Mouse (Mus musculus) layer of hippocampus, postnatal 36 days (tissue): ENCODE data around the gene Ccdc33. TPM values are rescaled to one million over a fixed set of nuclear protein-coding genes. Genes with fewer than 3 reads are reported as not detected.

Experiments
- DNase-seq, 2 experiments: peaks; one replicate each; pipeline ENCODE4 v3.0.0; 2022
- total RNA-seq, 2 experiments: library from RNA; stranded (reverse); gene quantifications; 2 replicates each; pipeline ENCODE4 v1.2.3; 2021

Gene Ccdc33
- total RNA-seq, 2 experiments from 2014 or later: 0.30 to 0.73 TPM

- no peak for DNase-seq
Measured at GRCm38 (mm10) chr9:58008336-58009014, 110.1 kb downstream of the Ccdc33 start.

DNA sequence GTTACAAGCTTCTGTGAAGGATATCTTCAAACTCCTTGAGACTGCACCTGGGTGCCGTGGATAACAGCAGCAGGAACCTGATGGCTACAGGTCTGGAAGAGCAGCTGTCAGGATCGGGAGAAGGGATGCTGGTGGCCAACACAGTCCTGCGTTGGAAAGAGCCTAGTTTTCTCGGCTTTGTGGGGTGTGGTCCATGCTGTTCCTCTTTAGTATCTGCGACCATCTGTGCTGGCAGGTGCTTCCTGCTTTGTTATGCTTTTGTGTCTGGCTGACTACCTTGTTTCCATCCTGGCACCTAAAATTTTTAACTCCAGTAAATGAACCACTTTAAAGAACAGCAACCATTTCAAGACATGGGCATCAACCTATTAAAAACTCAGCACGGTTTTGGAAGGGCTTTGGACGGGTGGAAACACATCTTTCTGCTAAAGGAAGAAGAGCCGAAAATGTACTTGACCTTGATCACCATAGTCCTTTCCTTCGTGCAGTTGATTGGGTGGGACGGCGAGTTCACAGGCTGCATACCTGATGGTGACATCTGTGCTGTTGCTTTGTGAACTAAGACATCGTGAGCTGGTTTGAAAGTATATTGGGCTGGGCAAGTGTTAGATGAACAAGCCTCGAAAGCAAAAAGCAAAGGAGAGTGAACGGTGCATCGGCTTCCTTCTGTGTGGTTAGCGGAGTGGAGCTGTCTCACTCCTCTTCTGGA is 112.7 kb downstream of the Ccdc33 start, which contains the start of gene Cyp11a1:
Cyp11a1 (plus strand) TSS at position 659 of the 709 bp plus-strand sequence.
- no peak for DNase-seq

DNA sequence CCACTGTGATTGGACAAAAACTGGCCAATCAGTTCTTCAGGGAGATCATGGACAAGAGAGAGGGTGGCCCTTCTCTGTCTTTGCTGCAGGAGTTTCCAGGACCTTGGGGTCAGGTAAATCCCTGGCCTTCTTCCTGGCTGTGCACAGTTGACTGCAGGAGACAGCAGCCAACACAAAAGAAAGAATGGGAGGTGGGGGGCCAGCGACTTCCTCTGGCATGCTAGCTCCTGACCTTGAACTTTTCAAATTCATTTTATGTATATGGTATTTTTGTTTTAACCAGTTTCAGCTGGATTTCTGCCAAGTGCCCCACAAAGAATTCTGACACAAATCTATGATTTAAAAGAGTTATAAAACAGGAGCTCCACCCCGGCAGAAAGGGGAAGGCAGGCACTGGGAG is 115.4 kb downstream of the Ccdc33 start:
- DNase-seq: no peak

GRCm38 (mm10) chr9:57999676-58000075 is 118.9 kb downstream of the Ccdc33 start:
- DNase-seq: no peak

GRCm38 (mm10) chr9:57998685-57999084 is 119.9 kb downstream of the Ccdc33 start:
- no peak for DNase-seq

GRCm38 (mm10) chr9:57998032-57998659 is 120.5 kb downstream of the Ccdc33 start:
- DNase-seq: peak; percentile 28 to 29

- DNase-seq: peak in 1 of 2 experiments; percentile 27
Measured at GRCm38 (mm10) chr9:57997511-57998031, 121.1 kb downstream of the Ccdc33 start.

DNA sequence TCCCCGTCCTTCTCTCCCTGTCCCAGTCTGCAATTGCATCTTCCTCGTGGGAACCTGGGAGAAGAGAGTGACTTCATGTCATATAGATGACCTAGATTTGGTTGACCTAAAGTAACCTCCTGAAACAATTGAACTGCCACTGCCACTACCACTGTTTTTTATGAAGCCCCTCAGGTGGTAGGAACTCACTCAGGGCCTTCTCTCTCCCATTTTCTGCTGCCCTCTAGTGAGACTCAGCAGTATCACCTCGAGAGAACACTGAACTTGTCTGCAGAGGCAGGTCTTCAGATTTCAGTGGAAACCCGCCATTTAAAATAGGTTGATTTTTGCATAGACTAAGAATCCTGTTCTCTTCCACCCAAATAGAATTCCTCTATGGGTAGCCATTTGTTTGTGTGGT is 123.3 kb downstream of the Ccdc33 start:
- no peak for DNase-seq

DNA sequence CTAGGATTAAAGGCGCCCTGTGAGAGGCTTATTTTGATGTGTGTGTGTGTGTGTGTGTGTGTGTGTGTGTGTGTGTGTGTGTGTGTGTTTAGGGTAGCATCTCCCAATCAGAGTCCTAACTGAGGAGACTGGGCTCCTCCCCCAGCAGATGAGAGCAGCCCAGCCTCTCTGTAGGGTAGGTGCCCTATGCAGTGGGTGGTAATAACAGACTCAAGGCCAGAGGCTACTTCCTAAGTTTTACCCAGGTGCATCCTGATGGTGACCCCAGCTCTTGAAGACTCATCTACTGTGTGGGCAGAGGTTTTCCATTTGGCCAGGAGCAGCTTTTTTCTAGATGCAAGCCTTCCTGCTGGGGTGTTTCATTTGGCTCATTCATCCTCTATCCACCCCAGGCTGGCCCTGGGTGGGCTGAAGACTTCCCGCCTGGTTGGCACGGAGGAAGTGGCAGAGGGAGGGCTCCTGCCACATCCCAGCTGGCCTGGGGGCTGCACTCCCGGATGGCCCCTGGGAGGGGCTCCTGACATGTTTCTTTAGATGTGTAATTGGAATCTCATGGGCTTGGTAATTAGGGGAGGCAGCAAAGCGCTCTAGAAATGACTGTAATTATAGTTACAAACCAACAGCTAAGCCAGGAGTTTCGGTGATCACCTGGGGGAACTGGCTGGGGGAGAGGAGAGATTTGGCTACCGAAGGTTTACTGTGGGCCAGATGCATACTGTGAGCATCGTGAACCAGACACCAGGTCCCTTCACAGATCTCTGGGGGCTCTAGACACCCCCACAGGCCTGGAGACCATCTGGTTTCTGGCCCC is 125.6 kb downstream of the Ccdc33 start:
- DNase-seq: no peak

GRCm38 (mm10) chr9:57992060-57992459 is 126.6 kb downstream of the Ccdc33 start:
- no peak for DNase-seq

GRCm38 (mm10) chr9:57990438-57991110 is 128.0 kb downstream of the Ccdc33 start:
- no peak for DNase-seq

DNA sequence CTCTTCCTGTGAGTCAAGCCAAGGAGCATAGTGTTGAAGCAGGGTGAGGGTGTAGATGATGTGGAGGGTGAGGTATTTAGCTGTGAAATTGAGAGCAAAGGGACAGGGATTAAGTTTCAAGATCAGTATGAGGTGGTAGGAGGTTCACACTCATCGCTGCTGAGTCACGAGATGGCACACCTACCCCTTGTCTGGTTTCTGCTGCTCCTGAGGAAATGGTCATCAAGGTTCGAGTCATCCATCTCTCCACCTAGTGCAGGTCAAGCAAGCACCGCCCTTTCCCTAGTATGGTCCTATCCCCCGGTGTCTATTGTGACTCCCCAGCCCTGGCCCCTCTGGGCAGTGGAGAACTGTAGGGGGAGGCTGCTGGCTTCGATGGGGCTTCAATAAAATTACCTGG is 129.3 kb downstream of the Ccdc33 start:
- DNase-seq: no peak

GRCm38 (mm10) chr9:57988098-57988497 is 130.5 kb downstream of the Ccdc33 start:
- no peak for DNase-seq

GRCm38 (mm10) chr9:57986293-57986692 is 132.3 kb downstream of the Ccdc33 start:
- DNase-seq: no peak

- DNase-seq: peak; percentile 45 to 59
Measured at GRCm38 (mm10) chr9:57985304-57985703, 133.3 kb downstream of the Ccdc33 start.

- no peak for DNase-seq
Measured at GRCm38 (mm10) chr9:57980570-57980969, 138.1 kb downstream of the Ccdc33 start.

- no peak for DNase-seq
Measured at GRCm38 (mm10) chr9:57978858-57979257, 139.8 kb downstream of the Ccdc33 start.
